Mouse (Mus musculus): ENCODE results near the gene Dus3l. TPM values are rescaled to one million over a fixed set of nuclear protein-coding genes. Genes with fewer than 3 reads are reported as not detected.

Dus3l gene
- polyA plus RNA-seq (2012; rRNA removed): 150 and 161 TPM in 2 replicates

GRCm38 (mm10) chr17:56764474-56765354 is at the start of gene Dus3l:
Dus3l (plus strand) TSS chr17:56764757.

GRCm38 (mm10) chr17:56717363-56718058 is 47.0 kb upstream of the Dus3l start, which contains the start of the genes Ndufa11 and Vmac:
Ndufa11 (plus strand) TSS chr17:56717767.
Vmac (minus strand) TSS chr17:56718022.

GRCm38 (mm10) chr17:56757416-56758123 is 7.0 kb upstream of the Dus3l start, which contains the start of gene Nrtn:
Nrtn (minus strand) TSS chr17:56757530.

GRCm38 (mm10) chr17:56769950-56770349 is 5.4 kb downstream of the Dus3l start, which contains the start of gene Prr22:
Prr22 (plus strand) TSS chr17:56770250.

Other genes with a start within 250 kb of the Dus3l start
- gene Gm20219, start 210.4 kb upstream of the Dus3l start, polyA plus RNA-seq (2012; rRNA removed): 3.0 TPM in 2 replicates
- 113 and 131 TPM in 2 replicates for gene Safb2, start 180.2 kb upstream of the Dus3l start, polyA plus RNA-seq (2012; rRNA removed)
- gene Safb, start 179.9 kb upstream of the Dus3l start, polyA plus RNA-seq (2012; rRNA removed): 176 and 190 TPM in 2 replicates
- 136 and 139 TPM in 2 replicates for gene 2410015M20Rik, start 155.0 kb upstream of the Dus3l start, polyA plus RNA-seq (2012; rRNA removed)
- gene Rpl36, start 151.3 kb upstream of the Dus3l start, polyA plus RNA-seq (2012; rRNA removed): 2,057 and 2,130 TPM in 2 replicates
- gene Lonp1, start 137.9 kb upstream of the Dus3l start, polyA plus RNA-seq (2012; rRNA removed): 73.8 and 76.1 TPM in 2 replicates
- gene Catsperd, start 136.6 kb upstream of the Dus3l start, polyA plus RNA-seq (2012; rRNA removed): 3.9 and 4.9 TPM in 2 replicates
- gene Ranbp3, start 91.5 kb upstream of the Dus3l start, polyA plus RNA-seq (2012; rRNA removed): 150 and 160 TPM in 2 replicates
- gene Ndufa11, start 47.0 kb upstream of the Dus3l start, polyA plus RNA-seq (2012; rRNA removed): 306 and 325 TPM in 2 replicates
- 19.4 and 20.8 TPM in 2 replicates for gene Vmac, start 46.7 kb upstream of the Dus3l start, polyA plus RNA-seq (2012; rRNA removed)
- gene Nrtn, start 7.2 kb upstream of the Dus3l start, polyA plus RNA-seq (2012; rRNA removed): 3.6 and 6.1 TPM in 2 replicates
- gene Prr22, start 5.5 kb downstream of the Dus3l start, polyA plus RNA-seq (2012; rRNA removed): 3.2 and 3.4 TPM in 2 replicates
- gene Rfx2, start 66.3 kb downstream of the Dus3l start, polyA plus RNA-seq (2012; rRNA removed): 6.4 and 7.4 TPM in 2 replicates
- gene Acsbg2, start 109.7 kb downstream of the Dus3l start, polyA plus RNA-seq (2012; rRNA removed): not detected in 2 replicates
- 0.05 and 0.06 TPM in 2 replicates for gene 1700061G19Rik, start 110.7 kb downstream of the Dus3l start, polyA plus RNA-seq (2012; rRNA removed)
- 118 and 125 TPM in 2 replicates for gene Mllt1, start 170.7 kb downstream of the Dus3l start, polyA plus RNA-seq (2012; rRNA removed)
- gene Acer1, start 217.4 kb downstream of the Dus3l start, polyA plus RNA-seq (2012; rRNA removed): not detected in 2 replicates
- 157 and 168 TPM in 2 replicates for gene Clpp, start 225.5 kb downstream of the Dus3l start, polyA plus RNA-seq (2012; rRNA removed)
- 28.8 and 30.1 TPM in 2 replicates for gene Alkbh7, start 232.6 kb downstream of the Dus3l start, polyA plus RNA-seq (2012; rRNA removed)
- not detected in 2 replicates for gene Pspn, start 235.3 kb downstream of the Dus3l start, polyA plus RNA-seq (2012; rRNA removed)
- 90.2 and 95.7 TPM in 2 replicates for gene Gtf2f1, start 246.5 kb downstream of the Dus3l start, polyA plus RNA-seq (2012; rRNA removed)
- gene Gm17949, start 246.7 kb downstream of the Dus3l start, polyA plus RNA-seq (2012; rRNA removed): 0.10 TPM in 1 of 2 replicates, not detected in the other